Mouse (Mus musculus): ENCODE measurements around the gene N4bp2.

DNA sequence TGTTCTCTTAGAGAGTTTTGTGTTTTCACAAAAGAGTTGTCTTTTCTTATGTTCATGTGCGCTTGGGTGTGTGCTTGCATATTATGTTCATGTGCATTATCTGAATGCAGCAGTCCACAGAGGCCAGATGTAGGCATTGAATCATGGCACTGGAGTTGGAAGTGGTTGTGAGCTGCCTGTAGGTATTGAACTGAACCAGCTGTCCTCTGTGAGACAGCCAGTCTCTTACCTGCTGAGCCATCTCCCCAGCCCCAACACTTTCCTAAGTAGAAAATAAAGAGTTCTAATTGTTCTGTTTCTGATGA lies 32.6 kb downstream of the N4bp2 start:
- no peak for TF ChIP-seq GATA1 (IDR thresholded peaks at IDR 0.05; ENCODE audit: low read length)
- no peak for TF ChIP-seq TAL1 (IDR thresholded peaks at IDR 0.05; ENCODE audit: low read length)
